In the genomic region with DNA sequence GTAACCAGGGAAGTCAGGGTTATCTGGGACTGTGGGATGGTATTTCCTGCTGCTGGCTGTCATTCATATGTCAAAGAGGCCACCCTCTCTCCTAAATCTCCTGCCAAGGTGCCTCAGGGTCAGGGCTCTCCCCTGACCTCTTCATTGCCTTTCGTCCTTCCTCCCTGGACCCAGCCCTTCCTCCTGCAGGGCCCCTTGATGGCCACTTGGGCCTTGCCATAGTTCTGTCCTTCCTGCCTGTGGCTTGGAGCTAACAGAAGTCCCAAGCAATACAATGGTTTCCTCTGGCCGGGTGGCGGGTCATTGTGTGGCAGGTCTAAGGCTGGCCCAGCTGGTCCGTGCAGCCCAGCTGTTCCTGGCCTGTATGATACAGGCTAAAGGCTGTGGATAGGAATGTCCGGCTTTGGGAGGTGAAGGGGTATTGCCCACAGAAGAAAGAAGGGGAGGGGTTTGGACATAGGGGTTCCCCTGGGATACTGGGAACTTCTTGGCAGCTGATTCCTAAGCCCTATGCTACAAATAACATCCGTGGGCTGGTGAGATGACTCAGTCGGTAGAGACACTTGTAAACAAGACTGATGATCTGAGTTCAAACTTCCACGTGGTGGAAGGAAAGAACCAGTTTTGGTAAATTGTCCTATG, we compare ENCODE assay signal across 8 mouse cellular contexts. TPM values are rescaled to one million over a fixed set of nuclear protein-coding genes. Genes with fewer than 3 reads are reported as not detected.
DNase-seq lines count a peak whose midpoint lies in the region; ATAC-seq lines count a peak whose summit lies in the region.

No protein-coding gene starts in this region.

- no peak overlapping the region for H3K4me2 ChIP-seq in liver, embryonic 13.5 days
- no peak overlapping the region for H3K4me2 ChIP-seq in liver, embryonic 12.5 days
- no peak overlapping the region for H3K4me2 ChIP-seq in stomach, embryonic 15.5 days
- no peak overlapping the region for H3K4me2 ChIP-seq in midbrain, embryonic 14.5 days (ENCODE audit: low read length)

- no peaks in the 10 kb centered on the region for H3K36me3 ChIP-seq in liver, embryonic 13.5 days
- H3K36me3 ChIP-seq in liver, embryonic 12.5 days: no peaks in the 10 kb centered on the region
- no peaks in the 10 kb centered on the region for H3K36me3 ChIP-seq in stomach, embryonic 15.5 days
- no peaks in the 10 kb centered on the region for H3K36me3 ChIP-seq in midbrain, embryonic 14.5 days (ENCODE audit: control insufficient read depth, insufficient read depth, low read length)

- DNase-seq in liver, embryonic 13.5 days: no peak
- DNase-seq in heart, adult 9 months (ENCODE audit: low spot score in 2 of 2): peak; percentile 76 to 90
- DNase-seq in kidney, postnatal 25 days: peak; percentile 53 to 83
- no peak for DNase-seq in layer of hippocampus, adult 9-10 months (ENCODE audit: low spot score)
- no peak for DNase-seq in midbrain, embryonic 14.5 days
- DNase-seq in ovary, adult 18-20 months (ENCODE audit: low spot score): no peak

- 30% methylated on average over 8 of the region's 8 CpGs for WGBS in liver, embryonic 13.5 days (ENCODE audit: insufficient replicate concordance)
- WGBS in liver, embryonic 12.5 days (ENCODE audit: insufficient replicate concordance): 25% methylated on average over 8 of the region's 8 CpGs
- 49% methylated on average over 8 of the region's 8 CpGs for WGBS in stomach, embryonic 15.5 days
- 66% methylated on average over 8 of the region's 8 CpGs for WGBS in midbrain, embryonic 14.5 days

- H3K9ac ChIP-seq in liver, embryonic 13.5 days: no peak overlapping the region
- no peak overlapping the region for H3K9ac ChIP-seq in liver, embryonic 12.5 days
- no peak overlapping the region for H3K9ac ChIP-seq in stomach, embryonic 15.5 days
- H3K9ac ChIP-seq in midbrain, embryonic 14.5 days (replicated peaks; ENCODE audit: low read length): no peak overlapping the region

- 0 out of 2 replicates have a peak overlapping the region, but pooled peaks have one; percentile 29 for H3K27ac ChIP-seq in liver, embryonic 13.5 days
- no peak overlapping the region for H3K27ac ChIP-seq in liver, embryonic 12.5 days
- H3K27ac ChIP-seq in stomach, embryonic 15.5 days: 0 out of 2 replicates have a peak overlapping the region, but pooled peaks have one; percentile 21
- H3K27ac ChIP-seq in midbrain, embryonic 14.5 days (replicated peaks; ENCODE audit: low read depth, low read length): no peak overlapping the region

- no peak overlapping the region for H3K4me3 ChIP-seq in liver, embryonic 13.5 days (replicated peaks)
- H3K4me3 ChIP-seq in liver, embryonic 12.5 days: no peak overlapping the region
- no peak overlapping the region for H3K4me3 ChIP-seq in stomach, embryonic 15.5 days (replicated peaks)
- H3K4me3 ChIP-seq in midbrain, embryonic 14.5 days (replicated peaks; ENCODE audit: low read depth, low read length): no peak overlapping the region

- peaks cover 26% of the 10 kb centered on the region for H3K4me1 ChIP-seq in liver, embryonic 13.5 days (replicated peaks)
- H3K4me1 ChIP-seq in liver, embryonic 12.5 days: peaks cover 31% of the 10 kb centered on the region
- peaks cover 6% of the 10 kb centered on the region; the same call in 1 of the 2 replicates for H3K4me1 ChIP-seq in stomach, embryonic 15.5 days
- H3K4me1 ChIP-seq in midbrain, embryonic 14.5 days (ENCODE audit: control insufficient read depth, insufficient read depth, low read length): no peaks in the 10 kb centered on the region

- 0 out of 2 replicates have a peak, but pooled peaks have one; percentile 12 for ATAC-seq in liver, embryonic 13.5 days (ENCODE audit: low read depth)
- no peak for ATAC-seq in liver, embryonic 12.5 days
- peak; percentile 42; the same call in 1 of the 2 replicates for ATAC-seq in stomach, embryonic 15.5 days (ENCODE audit: insufficient read depth, low FRiP score, low read depth)
- ATAC-seq in midbrain, embryonic 14.5 days (ENCODE audit: low FRiP score, low TSS enrichment): no peak

- no peaks in the 10 kb centered on the region for H3K27me3 ChIP-seq in liver, embryonic 13.5 days
- H3K27me3 ChIP-seq in liver, embryonic 12.5 days (replicated peaks): no peaks in the 10 kb centered on the region
- H3K27me3 ChIP-seq in stomach, embryonic 15.5 days (replicated peaks): no peaks in the 10 kb centered on the region
- no peaks in the 10 kb centered on the region for H3K27me3 ChIP-seq in midbrain, embryonic 14.5 days (ENCODE audit: control insufficient read depth, insufficient read depth, low read length)

- no peaks in the 10 kb centered on the region for H3K9me3 ChIP-seq in liver, embryonic 13.5 days (replicated peaks)
- no peaks in the 10 kb centered on the region for H3K9me3 ChIP-seq in liver, embryonic 12.5 days (replicated peaks)
- H3K9me3 ChIP-seq in stomach, embryonic 15.5 days: no peaks in the 10 kb centered on the region
- no peaks in the 10 kb centered on the region for H3K9me3 ChIP-seq in midbrain, embryonic 14.5 days (ENCODE audit: control insufficient read depth, low read length)

RNA-seq across cellular contexts. Expression of a gene that starts 25.5 kb away (rescaled TPM):
- polyA plus RNA-seq in liver, embryonic 13.5 days (2015; fragmentation: Nextera tagmentation; extraction: Ambion mirVana): not detected in 2 replicates
- 0.57 TPM in 1 of 2 replicates, not detected in the other for polyA plus RNA-seq in liver, embryonic 12.5 days (2016; fragmentation: Nextera tagmentation; extraction: Ambion mirVana)
- polyA plus RNA-seq in stomach, embryonic 15.5 days (2015; fragmentation: Nextera tagmentation; extraction: Ambion mirVana): 0.64 and 0.98 TPM in 2 replicates
- 7.6 and 9.8 TPM in 2 replicates for polyA plus RNA-seq in midbrain, embryonic 14.5 days (2014; fragmentation: Nextera tagmentation; extraction: Ambion mirVana)

RNA-seq across cellular contexts. Expression of a gene that starts 27.4 kb away (rescaled TPM):
- polyA plus RNA-seq in liver, embryonic 13.5 days (2015; fragmentation: Nextera tagmentation; extraction: Ambion mirVana): 3.7 and 4.9 TPM in 2 replicates
- 3.5 and 3.9 TPM in 2 replicates for polyA plus RNA-seq in liver, embryonic 12.5 days (2016; fragmentation: Nextera tagmentation; extraction: Ambion mirVana)
- 7.0 and 7.8 TPM in 2 replicates for polyA plus RNA-seq in stomach, embryonic 15.5 days (2015; fragmentation: Nextera tagmentation; extraction: Ambion mirVana)
- 1.1 and 2.7 TPM in 2 replicates for polyA plus RNA-seq in midbrain, embryonic 14.5 days (2014; fragmentation: Nextera tagmentation; extraction: Ambion mirVana)

Comparison
In these comparisons a context has a peak if more than half of its experiments do, and no peak if none do; other contexts are left out.
1. ATAC-seq: peak in liver, embryonic 13.5 days (single experiment) and stomach, embryonic 15.5 days (single experiment); none in liver, embryonic 12.5 days (single experiment) and midbrain, embryonic 14.5 days (single experiment).
2. H3K27ac ChIP-seq: peak in liver, embryonic 13.5 days (single experiment) and stomach, embryonic 15.5 days (single experiment); none in liver, embryonic 12.5 days (single experiment) and midbrain, embryonic 14.5 days (single experiment).
3. DNase-seq: peak in heart, adult 9 months (2 of 2) and kidney, postnatal 25 days (2 of 2); none in liver, embryonic 13.5 days (single experiment), layer of hippocampus, adult 9-10 months (single experiment), midbrain, embryonic 14.5 days (single experiment) and ovary, adult 18-20 months (single experiment).